10 mouse cellular contexts compared by ENCODE assay signal in genomic region chr4:119070959-119071647, GRCm38 (mm10). TPM values are rescaled to one million over a fixed set of nuclear protein-coding genes. Genes with fewer than 3 reads are reported as not detected.
DNase-seq lines count a peak whose midpoint lies in the region; ATAC-seq and TF ChIP-seq lines count a peak whose summit lies in the region.
"Had no signal": no experiment of that assay in that cellular context is flagged by ENCODE, and none has a peak within 500 bp of the region (broad histone marks: within the 10 kb centered on the region; RNA-seq: fewer than 3 reads in every experiment).

No protein-coding gene starts in this region.

- H3K9ac ChIP-seq in heart, embryonic 12.5 days = 0 out of 2 replicates have a peak overlapping the region, but pooled peaks have one; percentile 40
- H3K9ac ChIP-seq in heart, adult 2 months (ENCODE audit: low read depth, low read length) = no peak overlapping the region
- H3K9ac ChIP-seq in embryonic facial prominence, embryonic 13.5 days = no peak overlapping the region
- peak overlapping the region; percentile 59 for H3K9ac ChIP-seq in midbrain, embryonic 11.5 days (ENCODE audit: low read length)
- H3K9ac ChIP-seq: limb, embryonic 12.5 days had no signal

- no peaks in the 10 kb centered on the region for H3K9me3 ChIP-seq in heart, embryonic 12.5 days (replicated peaks)
- H3K9me3 ChIP-seq in E14TG2a.4 (ENCODE audit: low read length) = no peaks in the 10 kb centered on the region
- no peaks in the 10 kb centered on the region for H3K9me3 ChIP-seq in embryonic facial prominence, embryonic 13.5 days
- H3K9me3 ChIP-seq in midbrain, embryonic 11.5 days (ENCODE audit: control insufficient read depth, low read length) = no peaks in the 10 kb centered on the region
- H3K9me3 ChIP-seq: limb, embryonic 12.5 days had no signal

- 39% methylated on average over 16 of the region's 16 CpGs for WGBS in heart, embryonic 12.5 days
- WGBS in heart, adult 2 months = 46% methylated on average over 16 of the region's 16 CpGs
- whole genome bisulfite sequencing in embryonic facial prominence, embryonic 13.5 days = 33% methylated on average over 16 of the region's 16 CpGs
- WGBS in midbrain, embryonic 11.5 days = 8% methylated on average over 16 of the region's 16 CpGs

- TF ChIP-seq CTCF in heart, adult 2 months (IDR thresholded peaks at IDR 0.05) = no peak
- TF ChIP-seq CTCF in E14TG2a.4 (conservative IDR thresholded peaks at IDR 0.05; ENCODE audit: low read length) = no peak

- H3K4me3 ChIP-seq in heart, embryonic 12.5 days = no peak overlapping the region
- H3K4me3 ChIP-seq in heart, adult 2 months = no peak overlapping the region
- peak overlapping the region; percentile 80 for H3K4me3 ChIP-seq in E14TG2a.4 (replicated peaks; ENCODE audit: low read length)
- H3K4me3 ChIP-seq in embryonic facial prominence, embryonic 13.5 days = no peak overlapping the region
- H3K4me3 ChIP-seq in midbrain, embryonic 11.5 days (ENCODE audit: low read depth, low read length) = no peak overlapping the region
- H3K4me3 ChIP-seq: limb, embryonic 12.5 days had no signal

- H3K4me1 ChIP-seq in heart, embryonic 12.5 days (replicated peaks) = peaks cover 56% of the 10 kb centered on the region
- peaks cover 1% of the 10 kb centered on the region; the same call in 1 of the 2 replicates for H3K4me1 ChIP-seq in heart, adult 2 months (ENCODE audit: control insufficient read depth, insufficient read depth, low read length)
- H3K4me1 ChIP-seq in E14TG2a.4 (replicated peaks; ENCODE audit: low read depth, low read length) = peaks cover 79% of the 10 kb centered on the region
- H3K4me1 ChIP-seq in embryonic facial prominence, embryonic 13.5 days = peaks cover 46% of the 10 kb centered on the region
- H3K4me1 ChIP-seq in midbrain, embryonic 11.5 days (ENCODE audit: control insufficient read depth, insufficient read depth, low read length) = peaks cover 42% of the 10 kb centered on the region

- peak overlapping the region; percentile 38 for H3K27ac ChIP-seq in heart, embryonic 12.5 days (ENCODE audit: poor library complexity, severe bottlenecking)
- no peak overlapping the region for H3K27ac ChIP-seq in heart, adult 2 months
- peak overlapping the region; percentile 80 for H3K27ac ChIP-seq in embryonic facial prominence, embryonic 13.5 days
- H3K27ac ChIP-seq in midbrain, embryonic 11.5 days (ENCODE audit: low read depth, low read length) = peak overlapping the region; percentile 74

- peaks cover 7% of the 10 kb centered on the region; the same call in 1 of the 2 replicates for H3K27me3 ChIP-seq in heart, embryonic 12.5 days (replicated peaks)
- no peaks in the 10 kb centered on the region for H3K27me3 ChIP-seq in heart, adult 2 months (ENCODE audit: control insufficient read depth, insufficient read depth, low read length)
- H3K27me3 ChIP-seq in E14TG2a.4 (ENCODE audit: insufficient read depth, low read length) = no peaks in the 10 kb centered on the region
- H3K27me3 ChIP-seq in embryonic facial prominence, embryonic 13.5 days = peaks cover 33% of the 10 kb centered on the region
- H3K27me3 ChIP-seq in midbrain, embryonic 11.5 days (ENCODE audit: control insufficient read depth, insufficient read depth, low read length) = no peaks in the 10 kb centered on the region

- no peak for TF ChIP-seq EP300 in heart, adult 2 months (IDR thresholded peaks at IDR 0.05; ENCODE audit: insufficient read depth, low read depth, low read length)

- H3K79me2 ChIP-seq in heart, adult 2 months (replicated peaks; ENCODE audit: control insufficient read depth, insufficient read depth, low read length) = no peaks in the 10 kb centered on the region

- H3K36me3 ChIP-seq in heart, embryonic 12.5 days = no peaks in the 10 kb centered on the region
- H3K36me3 ChIP-seq in heart, adult 2 months (ENCODE audit: control insufficient read depth, insufficient read depth, low read length) = no peaks in the 10 kb centered on the region
- H3K36me3 ChIP-seq in E14TG2a.4 (ENCODE audit: insufficient read depth, low read length) = no peaks in the 10 kb centered on the region
- no peaks in the 10 kb centered on the region for H3K36me3 ChIP-seq in embryonic facial prominence, embryonic 13.5 days
- no peaks in the 10 kb centered on the region for H3K36me3 ChIP-seq in midbrain, embryonic 11.5 days (ENCODE audit: control insufficient read depth, insufficient read depth, low read length)
- H3K36me3 ChIP-seq: limb, embryonic 12.5 days had no signal

- TF ChIP-seq POLR2A in heart, adult 2 months (IDR thresholded peaks at IDR 0.05; ENCODE audit: insufficient read depth, low read depth, low read length) = no peak

- peak overlapping the region; percentile 50 for H3K4me2 ChIP-seq in heart, embryonic 12.5 days
- peak overlapping the region; percentile 58; the same call in 1 of the 2 replicates for H3K4me2 ChIP-seq in embryonic facial prominence, embryonic 13.5 days
- peak overlapping the region; percentile 45 for H3K4me2 ChIP-seq in midbrain, embryonic 11.5 days
- H3K4me2 ChIP-seq: limb, embryonic 12.5 days had no signal

- DNase-seq in heart, adult 2 months = no peak
- DNase-seq in midbrain, embryonic 11.5 days (ENCODE audit: low spot score, missing footprints) = peak; percentile 95
- no peak for DNase-seq in spleen, adult 18-20 months
- no peak for DNase-seq in frontal cortex, postnatal 25 days (ENCODE audit: low spot score in 2 of 2)
- DNase-seq in layer of hippocampus, postnatal 10 days (ENCODE audit: low spot score in 2 of 2) = no peak
- DNase-seq: right cerebral cortex, adult 18-20 months had no signal

- no peak for ATAC-seq in heart, embryonic 12.5 days (ENCODE audit: insufficient number of reproducible peaks, low FRiP score)
- no peak for ATAC-seq in embryonic facial prominence, embryonic 13.5 days (ENCODE audit: insufficient number of reproducible peaks, insufficient read depth, low FRiP score, low TSS enrichment, low read depth)
- peak; percentile 15 for ATAC-seq in midbrain, embryonic 11.5 days (ENCODE audit: low FRiP score)

- intact Hi-C loops in heart, adult 2 months (cut with DNase I) = no loop called here

RNA-seq across cellular contexts. Expression of gene Slc2a1, which starts 37.4 kb away (rescaled TPM):
- 330 and 331 TPM in 2 replicates for polyA plus RNA-seq in heart, embryonic 12.5 days (2016; fragmentation: Nextera tagmentation; extraction: Ambion mirVana)
- total RNA-seq in heart, adult 2 months (2021) = 10 to 100 TPM in 1 of 2 experiments, 1 to 10 TPM in 1; 8.9 to 18.9 TPM
- 16.6 and 18.1 TPM in 2 replicates for polyA plus RNA-seq in heart, adult 2 months (2012; rRNA removed)
- 116 and 123 TPM in 2 replicates for polyA plus RNA-seq in embryonic facial prominence, embryonic 13.5 days (2015; fragmentation: Nextera tagmentation; extraction: Ambion mirVana)
- 152 and 158 TPM in 2 replicates for polyA plus RNA-seq in midbrain, embryonic 11.5 days (2014; fragmentation: Nextera tagmentation; extraction: Ambion mirVana)
- total RNA-seq in layer of hippocampus, postnatal 10 days (2021) = 10 to 100 TPM; 53.4 to 60.4 TPM

Comparison
In these comparisons a context has a peak if more than half of its experiments do, and no peak if none do; other contexts are left out.
1. H3K9ac ChIP-seq: peak in heart, embryonic 12.5 days (single experiment) and midbrain, embryonic 11.5 days (single experiment); none in heart, adult 2 months (single experiment) and embryonic facial prominence, embryonic 13.5 days (single experiment).
2. Peak in every context shown above with its lines, with median percentiles within 50 percentile points of each other: H3K4me2 ChIP-seq.